Mouse (Mus musculus) lung, postnatal 4 days (tissue): ENCODE results near the gene Pros1.

Experiments used
- DNase-seq, 2 experiments: peaks; one replicate each; pipeline ENCODE4 v3.0.0; 2021

The Pros1 gene

GRCm38 (mm10) chr16:62861455-62861854 lies 7.3 kb downstream of the Pros1 start:
- no peak for DNase-seq

GRCm38 (mm10) chr16:62872688-62873117 lies 18.6 kb downstream of the Pros1 start:
- peak in 1 of 2 experiments; percentile 28 for DNase-seq

GRCm38 (mm10) chr16:62873180-62873579 lies 19.1 kb downstream of the Pros1 start:
- no peak for DNase-seq

GRCm38 (mm10) chr16:62874065-62874464 lies 20.0 kb downstream of the Pros1 start:
- DNase-seq: no peak

GRCm38 (mm10) chr16:62895824-62896223 lies 41.7 kb downstream of the Pros1 start:
- no peak for DNase-seq

- DNase-seq: no peak
Measured at GRCm38 (mm10) chr16:62911364-62911763, 57.3 kb downstream of the Pros1 start.

- peak in 1 of 2 experiments; percentile 7 for DNase-seq
Measured at GRCm38 (mm10) chr16:62912246-62912645, 58.1 kb downstream of the Pros1 start.

GRCm38 (mm10) chr16:62915530-62915929 lies 61.4 kb downstream of the Pros1 start:
- no peak for DNase-seq

GRCm38 (mm10) chr16:62922245-62922644 lies 68.1 kb downstream of the Pros1 start:
- DNase-seq: peak in 1 of 2 experiments; percentile 22

GRCm38 (mm10) chr16:62931341-62931740 lies 77.2 kb downstream of the Pros1 start:
- DNase-seq: no peak

GRCm38 (mm10) chr16:62936316-62936715 lies 82.2 kb downstream of the Pros1 start:
- no peak for DNase-seq

GRCm38 (mm10) chr16:62940388-62941003 lies 86.4 kb downstream of the Pros1 start:
- peak; percentile 51 to 69 for DNase-seq

- no peak for DNase-seq
Measured at GRCm38 (mm10) chr16:62941763-62942162, 87.7 kb downstream of the Pros1 start.

- no peak for DNase-seq
Measured at GRCm38 (mm10) chr16:62942418-62943410, 88.6 kb downstream of the Pros1 start.

GRCm38 (mm10) chr16:62958485-62958884 lies 104.4 kb downstream of the Pros1 start:
- no peak for DNase-seq

GRCm38 (mm10) chr16:62964361-62964763 lies 110.3 kb downstream of the Pros1 start:
- no peak for DNase-seq

GRCm38 (mm10) chr16:62971673-62972332 lies 117.7 kb downstream of the Pros1 start:
- DNase-seq: no peak

GRCm38 (mm10) chr16:62974926-62975325 lies 120.8 kb downstream of the Pros1 start:
- peak; percentile 21 to 34 for DNase-seq
